Mouse (Mus musculus): Measurements from ENCODE around the gene Gmfg.

Gmfg gene

DNA sequence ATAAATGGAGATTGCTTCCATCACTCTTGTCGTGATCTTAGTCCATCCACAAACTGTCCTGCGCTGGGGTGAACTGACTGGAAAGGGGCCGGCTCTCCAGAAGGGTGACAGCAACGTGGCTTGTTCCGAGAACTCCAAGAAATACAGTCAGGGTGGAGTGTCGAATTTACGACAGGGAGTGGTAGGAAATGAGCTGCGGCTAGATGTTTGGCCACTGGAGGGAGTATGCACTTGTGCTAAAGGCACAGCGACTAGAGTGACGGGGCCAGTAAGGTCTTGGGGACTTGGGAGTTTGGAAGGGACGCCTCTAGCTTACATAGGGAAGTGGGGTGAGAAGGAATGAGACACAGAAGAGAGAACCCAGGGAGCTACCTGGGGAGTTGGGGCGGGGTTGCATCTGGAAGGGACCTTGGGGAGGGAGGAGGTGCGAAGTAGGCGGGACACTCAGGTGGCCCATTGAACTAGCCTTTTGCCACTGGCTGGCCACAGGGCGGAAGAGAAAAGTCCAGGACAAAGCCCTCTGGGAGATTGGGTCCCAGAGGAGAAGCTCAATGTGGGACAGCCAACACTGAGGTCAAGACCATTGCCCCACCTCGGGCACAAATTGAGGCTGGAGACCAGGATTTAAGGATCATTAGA, at the start of gene Gmfg:
TSS of gene Gmfg (plus strand) at position 516 of the 639 bp plus-strand sequence.
- DNase-seq (ENCODE audit: low spot score), result peak; percentile 82

DNA sequence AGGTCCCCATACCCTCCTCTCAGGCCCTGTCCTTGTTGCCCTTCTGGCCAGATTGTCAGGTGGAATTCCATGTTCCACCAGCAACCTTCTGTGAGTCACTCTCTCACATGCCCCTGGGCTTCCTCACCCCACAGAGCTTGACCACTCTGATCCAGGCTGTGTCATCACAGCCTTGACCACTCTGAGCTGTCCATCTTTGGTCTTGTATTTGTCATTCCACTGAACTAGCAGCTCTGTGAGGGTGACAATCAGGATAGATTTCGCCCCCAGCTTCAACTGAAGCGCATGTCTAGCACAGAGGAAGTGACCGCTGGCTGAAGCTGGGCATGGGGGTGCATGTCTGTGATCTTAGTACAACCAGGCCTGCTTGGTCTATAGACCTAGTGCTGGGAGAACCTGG, 46.9 kb upstream of the Gmfg start:
- DNase-seq (ENCODE audit: low spot score), result no peak

DNA sequence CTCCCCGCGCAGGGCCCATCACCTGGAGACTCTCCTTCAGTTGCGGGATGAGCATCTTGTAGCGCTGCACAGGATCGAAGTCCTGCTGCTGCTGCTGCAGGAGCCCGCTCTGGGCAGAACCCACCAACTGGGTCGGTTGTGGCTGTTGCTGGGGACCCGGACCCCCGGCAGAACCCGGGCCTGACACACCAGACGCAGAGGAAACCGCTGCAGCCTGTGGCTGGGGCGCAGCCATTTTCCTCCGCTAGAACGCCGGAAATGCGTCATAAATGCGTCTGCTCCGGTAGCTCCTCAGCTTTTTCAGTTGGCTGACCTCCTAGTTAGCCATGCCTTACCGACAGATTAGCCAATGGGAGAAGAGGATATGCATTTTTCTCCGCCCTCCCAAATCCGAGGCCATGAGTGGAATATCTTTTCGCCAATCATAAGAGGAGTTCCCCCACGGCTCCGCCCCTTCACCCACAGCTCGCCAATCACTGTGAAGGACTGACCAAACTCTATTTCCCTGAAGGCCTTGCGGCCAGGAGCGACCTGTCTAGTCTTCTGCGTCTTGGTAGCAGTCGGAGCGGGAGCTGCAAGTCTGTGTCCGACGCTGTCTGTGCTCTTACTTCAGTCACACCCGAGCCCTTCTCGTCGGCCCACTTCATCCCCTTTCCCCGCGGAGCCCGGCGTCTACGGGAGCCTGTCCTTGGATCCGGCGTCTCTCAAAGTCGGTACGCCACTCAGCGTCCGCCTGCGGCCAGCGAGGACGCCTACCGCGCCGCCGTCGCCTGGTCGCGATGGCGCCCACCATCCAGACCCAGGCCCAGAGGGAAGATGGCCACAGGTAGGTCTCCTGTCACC, 44.6 kb upstream of the Gmfg start, which contains the start of the genes Med29 and Paf1:
TSS of gene Med29 (minus strand) at position 280 of the 843 bp plus-strand sequence.
TSS of gene Paf1 (plus strand) at position 523 of the 843 bp plus-strand sequence.
- peak; percentile 98 for DNase-seq (ENCODE audit: low spot score)

DNA sequence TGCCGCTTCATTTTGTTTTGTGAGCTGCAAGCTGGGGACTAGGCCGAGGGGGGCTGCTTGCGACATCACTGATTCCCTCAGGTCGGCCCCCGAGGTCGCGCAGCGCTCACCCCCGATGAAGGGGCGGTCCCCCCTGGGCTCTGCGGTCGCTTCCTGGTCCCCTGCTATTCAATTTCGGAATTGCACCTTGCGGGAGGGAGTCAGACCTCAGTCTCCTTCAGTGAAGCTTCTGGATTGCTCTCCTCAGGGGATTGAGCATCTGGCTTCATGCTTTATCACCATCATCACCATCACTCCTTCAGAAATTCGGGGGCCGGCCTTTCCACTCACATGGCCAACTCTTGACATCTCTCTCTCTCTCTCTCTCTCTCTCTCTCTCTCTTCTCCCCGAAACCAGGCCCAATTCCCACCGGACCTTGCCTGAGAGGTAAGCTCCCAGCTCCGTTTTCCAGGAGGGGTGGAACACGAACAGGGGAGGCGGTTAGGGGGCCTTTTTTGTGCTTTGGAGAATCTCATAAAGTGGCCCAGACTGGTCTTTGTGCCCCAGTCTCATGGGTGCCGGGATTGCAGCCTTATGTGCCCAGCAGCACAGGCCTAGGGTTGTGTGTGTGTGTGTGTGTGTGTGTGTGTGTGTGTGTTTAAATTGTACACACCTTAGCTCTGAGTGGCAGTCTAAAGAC, 43.8 kb upstream of the Gmfg start:
- DNase-seq (ENCODE audit: low spot score), result no peak

DNA sequence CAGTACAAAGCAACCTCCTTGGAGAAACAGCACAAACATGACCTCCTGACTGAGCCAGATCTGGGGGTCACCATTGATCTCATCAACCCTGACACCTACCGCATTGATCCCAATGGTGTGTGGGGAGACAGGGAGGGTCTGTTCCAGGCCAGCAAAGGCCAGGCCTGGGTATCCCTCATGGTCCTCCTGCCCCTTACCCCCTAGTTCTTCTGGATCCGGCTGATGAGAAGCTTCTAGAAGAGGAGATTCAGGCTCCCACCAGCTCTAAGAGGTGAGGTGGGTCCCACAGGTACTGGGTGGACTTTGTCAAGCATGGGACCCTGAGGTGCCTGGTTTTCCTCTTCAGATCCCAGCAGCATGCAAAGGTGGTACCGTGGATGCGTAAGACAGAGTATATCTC, 41.8 kb upstream of the Gmfg start:
- no peak for DNase-seq (ENCODE audit: low spot score)

DNA sequence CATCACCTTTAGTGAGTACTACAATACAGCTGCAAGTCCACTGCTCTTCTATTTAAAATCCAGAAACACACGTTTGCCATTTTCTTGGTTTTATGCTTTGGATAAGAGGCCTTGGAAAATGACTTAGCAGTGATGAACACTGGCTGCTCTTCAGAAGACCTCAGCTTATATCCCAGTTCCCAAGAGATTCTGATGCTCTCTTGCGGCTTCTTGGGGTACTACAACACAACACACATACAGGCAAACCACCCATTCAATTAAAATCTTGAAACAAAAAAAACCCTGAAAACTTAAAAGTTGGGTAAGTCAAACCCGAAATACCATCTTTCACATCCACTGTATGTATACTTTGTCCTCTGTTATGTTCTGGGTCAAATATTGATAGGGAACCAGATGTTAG, 39.2 kb upstream of the Gmfg start:
- DNase-seq (ENCODE audit: low spot score), result no peak

DNA sequence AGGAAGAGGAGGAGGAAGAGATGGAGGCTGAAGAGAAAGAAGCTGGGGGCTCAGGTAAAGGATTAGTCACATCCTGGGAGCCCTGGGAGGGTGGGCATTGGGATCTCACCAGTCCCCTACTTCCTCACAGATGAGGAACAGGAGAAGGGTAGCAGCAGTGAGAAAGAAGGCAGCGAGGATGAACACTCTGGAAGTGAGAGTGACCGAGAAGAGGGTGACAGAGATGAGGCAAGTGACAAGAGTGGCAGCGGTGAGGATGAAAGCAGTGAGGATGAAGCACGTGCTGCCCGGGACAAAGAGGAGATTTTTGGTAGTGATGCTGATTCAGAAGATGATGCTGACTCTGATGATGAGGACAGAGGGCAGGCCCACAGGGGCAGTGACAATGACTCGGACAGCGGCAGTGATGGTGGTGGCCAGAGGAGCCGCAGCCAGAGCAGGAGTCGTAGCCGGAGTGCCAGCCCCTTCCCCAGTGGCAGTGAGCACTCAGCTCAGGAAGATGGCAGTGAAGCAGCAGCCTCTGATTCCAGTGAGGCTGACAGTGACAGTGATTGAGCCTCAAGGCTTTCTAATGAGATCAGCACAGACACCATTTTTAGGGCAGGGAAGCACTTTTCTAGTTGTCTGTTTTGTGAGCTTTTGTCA, 38.4 kb upstream of the Gmfg start:
- no peak for DNase-seq (ENCODE audit: low spot score)

DNA sequence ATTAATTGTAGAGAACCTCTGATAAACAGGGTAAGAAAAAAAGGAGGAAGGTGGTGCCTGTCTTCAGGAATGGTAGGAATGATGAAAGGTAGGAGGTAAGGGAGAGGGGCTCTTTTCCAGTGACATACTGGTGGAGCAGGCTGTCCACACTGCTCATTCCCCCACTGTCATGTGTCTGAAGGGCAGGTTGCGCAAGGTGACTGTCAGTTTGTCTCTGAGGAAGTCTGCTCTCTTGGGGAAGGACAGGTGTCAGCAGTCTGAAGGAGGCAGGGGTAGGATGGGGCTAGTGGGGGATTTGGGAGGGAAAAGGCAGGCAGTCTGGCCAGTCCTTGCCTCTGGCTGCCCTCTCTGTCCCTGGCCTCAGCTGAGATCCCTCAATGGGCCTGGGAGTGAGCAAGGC, 36.2 kb upstream of the Gmfg start:
- peak; percentile 77 for DNase-seq (ENCODE audit: low spot score)

DNA sequence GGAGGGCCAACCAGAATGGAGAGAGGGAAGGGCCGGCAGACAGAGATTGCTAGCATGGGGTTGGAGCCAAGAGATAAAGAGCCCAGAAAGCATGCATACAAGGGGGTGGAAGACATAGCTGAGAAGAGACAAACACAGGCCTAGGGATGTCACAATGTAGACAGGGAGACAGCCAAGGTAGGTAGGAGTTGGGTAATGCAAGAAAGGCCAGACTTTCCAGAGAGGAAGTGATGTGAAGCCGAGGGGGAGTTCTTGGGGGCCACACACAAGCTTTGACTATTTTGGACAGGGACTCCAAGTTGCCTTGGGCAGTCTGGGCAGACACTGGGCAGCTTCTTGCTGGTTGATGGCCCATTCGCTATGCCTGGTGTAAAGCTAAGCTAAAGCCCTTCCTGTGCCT, 35.3 kb upstream of the Gmfg start:
- no peak for DNase-seq (ENCODE audit: low spot score)

DNA sequence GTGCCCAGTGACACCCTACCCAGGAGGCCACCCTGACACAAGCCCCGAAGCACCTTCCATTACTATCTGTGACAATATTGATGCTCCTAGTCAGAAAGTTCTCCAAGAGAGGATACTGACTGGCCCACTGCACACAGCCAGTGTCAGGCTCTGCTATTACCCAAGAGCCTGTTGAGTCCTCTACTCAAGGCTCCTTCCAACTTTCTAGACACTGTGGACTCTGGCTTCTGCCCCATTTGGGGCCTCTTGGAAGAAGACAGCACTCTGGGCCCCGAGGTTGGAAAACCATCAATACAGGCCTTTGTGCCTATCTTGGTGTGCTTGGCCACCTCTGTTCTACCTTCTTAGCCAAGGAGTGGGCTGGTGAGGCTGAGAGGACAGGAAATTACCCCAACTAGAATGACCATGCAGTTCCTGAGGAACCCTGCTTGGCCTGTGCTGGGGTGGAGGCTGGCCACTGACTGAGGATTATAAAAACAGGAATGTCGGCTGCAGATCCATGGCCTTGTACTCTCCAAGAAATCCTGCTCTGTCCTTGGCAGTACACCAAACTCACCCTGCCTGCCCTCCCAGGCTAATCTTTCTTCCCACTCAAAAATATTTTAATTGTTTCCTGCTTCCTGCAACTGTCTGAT, 26.3 kb upstream of the Gmfg start:
- DNase-seq (ENCODE audit: low spot score), result no peak

DNA sequence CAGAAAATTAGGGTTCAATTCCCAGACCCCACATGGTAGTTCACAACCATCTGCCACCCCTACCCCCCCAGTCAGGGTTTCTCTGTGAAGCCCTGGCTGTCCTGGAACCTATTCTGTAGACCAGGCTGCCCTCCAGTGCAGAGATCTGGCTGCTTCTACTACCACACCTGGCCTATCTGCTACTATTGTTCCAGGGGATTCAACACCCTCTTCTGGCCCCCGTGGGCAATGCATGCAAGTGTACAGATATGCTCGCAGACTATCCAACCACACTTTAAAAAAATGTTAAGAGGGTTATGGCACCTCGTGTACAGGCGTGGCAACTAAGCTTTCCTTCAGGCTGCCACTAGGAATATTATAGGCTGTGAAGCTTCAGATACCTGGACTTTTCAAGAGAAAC, 24.4 kb upstream of the Gmfg start:
- DNase-seq (ENCODE audit: low spot score), result no peak

DNA sequence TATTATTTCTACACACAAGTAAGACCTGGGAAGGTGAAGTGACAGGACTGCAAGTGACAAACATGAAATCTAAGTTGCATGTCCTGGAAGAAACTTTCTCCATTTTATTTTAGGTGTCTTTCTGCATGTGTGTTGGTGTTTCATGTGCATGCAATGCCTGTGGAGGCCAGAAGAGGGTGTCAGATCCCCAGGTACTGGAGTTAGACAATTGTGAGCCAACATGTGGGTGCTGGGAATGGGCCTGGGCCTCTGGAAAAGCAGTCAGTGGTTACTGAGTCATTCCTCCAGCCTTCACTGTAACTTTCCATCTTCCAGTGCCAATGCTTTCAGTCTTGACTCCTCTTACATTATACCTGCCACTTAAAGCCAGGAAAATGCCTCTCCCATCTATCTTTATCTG, 19.9 kb upstream of the Gmfg start:
- no peak for DNase-seq (ENCODE audit: low spot score)

DNA sequence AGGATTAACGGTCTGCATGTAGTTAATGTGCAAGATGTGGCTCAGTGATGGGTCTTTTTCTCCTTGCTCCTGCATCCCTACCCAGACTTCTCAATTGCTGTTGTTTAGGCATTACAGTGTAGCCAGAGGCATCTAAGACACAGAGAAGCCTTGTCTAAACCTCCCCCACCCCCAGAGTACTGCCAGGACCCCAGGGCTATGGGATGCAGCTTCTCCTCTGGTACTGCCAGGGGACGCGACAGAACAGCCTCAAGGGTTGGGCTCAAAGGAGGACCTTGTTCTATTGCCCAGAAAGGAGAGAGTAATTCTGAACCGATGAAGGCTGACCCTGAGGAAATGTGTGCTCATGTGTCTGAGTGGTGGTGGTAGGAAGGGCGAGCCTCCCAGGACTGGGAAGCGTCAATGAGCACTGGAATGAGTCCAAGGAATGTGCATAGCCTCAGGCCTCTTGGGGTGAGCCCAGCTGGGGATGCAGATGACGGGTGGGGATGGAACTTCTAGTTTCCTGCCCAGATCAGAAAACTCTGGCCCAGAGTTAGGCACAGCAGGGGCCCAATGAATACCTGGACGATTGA, 19.1 kb upstream of the Gmfg start:
- no peak for DNase-seq (ENCODE audit: low spot score)

DNA sequence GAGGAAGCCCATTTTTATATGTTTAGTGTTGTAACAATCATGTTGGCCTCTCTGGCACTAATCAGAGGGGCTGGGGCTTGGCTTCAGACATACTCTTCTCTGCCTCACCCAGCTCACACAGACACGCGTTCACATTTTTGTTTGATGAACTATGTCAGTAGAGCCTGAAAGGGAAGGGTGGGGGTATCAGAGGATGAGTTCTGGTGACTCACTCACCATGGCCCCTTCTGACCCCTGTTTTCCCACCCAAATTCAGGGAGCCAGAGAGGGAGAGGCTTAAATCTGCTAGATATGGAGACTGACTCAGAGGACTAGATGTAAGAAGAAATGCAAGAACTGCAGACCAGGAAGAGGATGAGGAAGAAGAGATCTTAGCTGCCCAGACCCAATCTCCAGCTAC, 17.8 kb upstream of the Gmfg start:
- no peak for DNase-seq (ENCODE audit: low spot score)

DNA sequence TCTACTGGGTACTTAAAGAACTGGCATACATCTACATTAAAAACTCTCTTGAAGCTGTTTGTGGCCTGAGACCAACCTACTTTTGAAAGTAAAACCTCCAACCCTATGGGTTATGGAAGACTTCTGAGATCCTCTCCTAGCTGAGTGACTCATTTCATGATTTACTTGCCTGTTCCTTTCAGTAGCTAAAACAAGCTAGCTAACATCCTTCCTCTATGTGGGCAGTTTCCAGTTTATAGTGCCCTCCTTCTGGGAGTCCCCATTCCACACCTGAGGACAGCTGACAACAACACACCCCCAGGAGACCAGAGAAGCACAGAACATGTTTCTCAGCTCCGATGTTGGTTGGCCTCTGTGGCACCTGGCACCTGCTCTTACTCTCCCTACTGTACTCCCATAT, 14.2 kb upstream of the Gmfg start:
- DNase-seq (ENCODE audit: low spot score), result no peak

DNA sequence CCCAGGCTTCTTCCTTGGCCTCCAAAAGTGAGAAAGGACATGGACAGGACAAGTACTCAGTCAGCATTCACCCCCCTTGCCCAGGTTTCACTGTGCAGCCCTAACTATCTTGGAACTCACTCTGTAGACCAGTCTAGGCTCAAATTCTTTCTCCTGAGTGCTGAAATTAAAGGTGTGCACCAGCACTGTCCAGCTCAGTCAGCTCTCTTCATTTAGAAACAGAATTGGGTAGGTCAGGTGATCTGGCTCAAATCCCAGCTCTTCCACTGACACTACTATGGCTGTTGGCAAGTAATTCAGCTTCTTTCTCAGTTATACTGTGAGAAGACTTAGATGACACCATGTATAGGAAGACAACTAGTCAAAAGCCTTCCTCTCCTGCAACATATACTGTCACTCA, 9.5 kb upstream of the Gmfg start:
- no peak for DNase-seq (ENCODE audit: low spot score)

DNA sequence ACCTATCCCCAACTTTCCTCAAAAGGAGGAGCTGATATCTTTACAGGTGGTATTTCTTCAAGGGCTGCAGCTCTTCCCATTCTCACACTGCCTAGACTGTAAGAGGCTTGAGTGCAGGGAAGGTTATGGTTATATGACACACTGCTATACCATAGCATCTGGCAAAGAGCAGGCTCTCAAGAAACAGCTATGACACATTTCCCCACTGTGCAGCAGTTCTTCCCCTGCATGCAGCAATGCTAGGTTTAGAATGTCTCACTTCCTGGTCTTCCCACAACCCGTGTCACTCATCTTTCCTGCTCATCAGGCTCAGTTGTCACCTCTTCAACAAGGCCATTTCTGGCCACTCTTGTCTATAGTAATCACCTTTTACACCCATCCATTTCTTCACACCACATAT, 6.7 kb upstream of the Gmfg start:
- no peak for DNase-seq (ENCODE audit: low spot score)

DNA sequence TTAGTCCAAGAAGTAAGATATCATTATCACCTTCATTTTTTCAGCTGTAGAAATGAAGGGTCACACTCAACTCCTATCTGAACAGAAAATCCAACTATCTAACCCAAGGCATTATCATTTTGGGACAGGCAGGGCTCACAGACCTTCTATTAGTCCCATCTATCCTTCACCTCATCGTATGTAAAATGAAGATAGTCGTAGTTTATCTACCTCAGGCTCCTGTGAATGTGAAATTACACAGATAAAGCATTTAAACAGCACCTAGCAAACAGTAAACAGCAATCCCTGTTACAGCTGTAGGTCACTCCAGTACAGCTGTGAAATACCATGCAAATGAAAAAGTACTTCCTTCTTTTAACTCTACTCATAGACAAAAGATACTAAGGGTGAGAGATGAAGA, 5.0 kb upstream of the Gmfg start:
- DNase-seq (ENCODE audit: low spot score), result no peak

DNA sequence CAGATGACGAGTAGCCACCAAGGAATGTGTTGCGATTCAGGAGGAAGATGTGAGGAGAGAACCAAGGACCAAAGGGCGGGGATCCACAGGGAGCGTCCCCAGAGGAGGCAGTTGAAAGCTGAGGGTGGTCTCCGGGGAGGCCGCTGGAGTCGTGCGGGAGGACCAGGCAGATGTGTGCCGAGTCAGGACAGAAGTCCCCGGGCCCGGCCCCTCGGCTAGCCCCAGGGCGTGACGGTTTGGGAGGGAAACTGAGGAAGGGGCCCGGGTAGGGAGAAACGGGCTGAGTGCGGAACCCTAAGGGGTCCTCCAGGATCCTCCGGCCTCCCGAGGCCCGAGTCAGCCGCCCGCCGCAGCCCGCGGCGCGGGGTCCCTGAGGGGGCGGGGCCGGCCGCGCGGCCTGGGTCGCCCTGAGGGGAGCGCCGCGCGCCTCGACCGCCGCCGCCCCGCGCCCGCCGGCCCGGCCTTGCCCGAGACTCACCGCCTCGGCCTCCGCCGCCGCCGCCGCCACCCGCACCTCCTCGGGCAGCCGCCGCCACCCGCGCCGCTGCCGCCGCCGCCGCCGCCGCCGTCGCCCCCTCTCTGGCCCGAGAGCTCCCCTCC, 1.5 kb upstream of the Gmfg start:
- peak; percentile 27 for DNase-seq (ENCODE audit: low spot score)

DNA sequence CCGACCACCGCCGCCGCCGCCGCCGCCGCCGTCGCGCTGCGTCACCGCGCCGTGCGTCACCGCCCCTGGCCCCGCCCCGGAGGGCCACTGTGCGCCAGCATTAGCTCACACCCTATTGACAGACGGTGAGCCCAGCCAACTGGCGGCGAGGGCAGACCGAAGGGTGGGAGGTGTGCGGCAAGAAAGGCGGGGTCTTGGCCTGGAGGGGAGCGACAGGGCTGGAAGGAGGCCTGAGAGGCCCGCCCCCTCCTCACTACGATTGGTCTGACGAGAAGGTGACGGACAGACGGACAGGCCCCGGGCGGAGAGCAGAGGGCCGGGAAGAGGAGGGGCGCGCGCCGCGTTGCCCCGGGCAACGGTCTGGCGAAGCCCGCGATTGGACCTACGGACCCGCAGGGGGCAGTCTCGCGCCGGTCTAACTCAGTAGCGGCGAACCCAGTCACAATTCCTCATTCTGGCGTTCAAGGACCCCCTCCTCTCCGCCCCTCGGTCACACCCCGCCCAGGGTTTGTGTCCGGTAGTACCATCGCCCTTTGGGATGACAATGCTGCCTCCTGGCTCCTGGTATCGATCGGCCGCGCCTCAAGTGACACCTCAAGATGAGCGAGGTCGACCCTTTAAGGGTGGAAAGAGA, 859 bp upstream of the Gmfg start:
- peak; percentile 100 for DNase-seq (ENCODE audit: low spot score)

DNA sequence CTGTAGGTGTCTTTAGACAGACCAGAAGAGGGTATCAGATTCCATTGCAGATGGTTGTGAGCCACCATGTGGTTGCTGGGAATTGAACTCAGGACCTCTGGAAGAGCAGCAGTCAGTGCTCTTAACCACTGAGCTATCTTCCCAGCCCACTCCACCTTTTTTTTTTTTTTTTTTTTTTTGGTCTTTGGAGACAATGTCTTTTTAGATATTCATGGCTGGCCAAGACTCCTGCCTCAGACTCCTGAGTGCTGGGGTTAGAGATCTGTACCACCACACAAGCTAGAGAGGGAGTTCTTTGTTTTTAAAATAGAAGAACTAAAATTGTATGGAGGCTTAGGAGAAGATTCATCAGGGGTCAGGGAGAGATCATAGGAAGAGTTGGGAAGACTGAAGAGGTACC, 717 bp downstream of the Gmfg start:
- no peak for DNase-seq (ENCODE audit: low spot score)

All from yolk sac, embryonic 10.5 days (tissue).